Comparison of ENCODE assay signal across 8 mouse cellular contexts in genomic region chr17:23192453-23193379, GRCm38 (mm10). TPM values are rescaled to one million over a fixed set of nuclear protein-coding genes. Genes with fewer than 3 reads are reported as not detected.
DNase-seq lines count a peak whose midpoint lies in the region; ATAC-seq and TF ChIP-seq lines count a peak whose summit lies in the region.

Zfp40 (minus strand) TSS chr17:23193252.

- ATAC-seq in Patski = peak; percentile 100
- ATAC-seq in hindbrain, embryonic 13.5 days (ENCODE audit: low FRiP score) = peak; percentile 100

- POLR2A ChIA-PET in Patski (lab: Charles Lee) = interaction anchor here (0.5 to 1.1 kb wide), 2 partner anchors 14 to 327 kb away, joined by 3 to 4 read pairs; no protein-coding TSS in a partner anchor

- no peak for TF ChIP-seq CTCF in Patski (IDR thresholded peaks at IDR 0.05)

- H3K4me3 ChIP-seq in hindbrain, embryonic 13.5 days = peak within 1 kb of the TSS; percentile 56

- peaks cover 7% of the 10 kb centered on the region for H3K27me3 ChIP-seq in Patski
- no peaks in the 10 kb centered on the region for H3K27me3 ChIP-seq in hindbrain, embryonic 13.5 days

- peak within 1 kb of the TSS; percentile 77 for H3K27ac ChIP-seq in hindbrain, embryonic 13.5 days

- 4% methylated on average over 27 of the region's 27 CpGs for WGBS in hindbrain, embryonic 13.5 days

- in situ Hi-C loops in Patski (cut with MboI; ENCODE audit: low pct_unique_long_range_greater_than_20kb) = no loop called here

- CTCF ChIA-PET in Patski (lab: Charles Lee) = no interaction called here

- H3K4me2 ChIP-seq in hindbrain, embryonic 13.5 days = peak within 1 kb of the TSS; percentile 73

- peak; percentile 71 for DNase-seq in Patski (ENCODE audit: low read depth, low spot score)
- DNase-seq in cerebellum, postnatal 14 days = peak; percentile 96 to 97
- peak; percentile 84 to 85 for DNase-seq in frontal cortex, postnatal 14 days (ENCODE audit: low spot score in 2 of 2)
- peak; percentile 80 to 85 for DNase-seq in layer of hippocampus, postnatal 25 days (ENCODE audit: extremely low spot score in 1 of 2, low spot score in 1 of 2)
- DNase-seq in lung, postnatal 25 days (ENCODE audit: low spot score) = peak; percentile 95
- DNase-seq in retina, embryonic 14.5 days (ENCODE audit: low spot score) = peak; percentile 92
- DNase-seq in thymus, postnatal 4 days = peak; percentile 94

- no peaks in the 10 kb centered on the region for H3K9me3 ChIP-seq in hindbrain, embryonic 13.5 days

- peak within 1 kb of the TSS; percentile 75 for H3K9ac ChIP-seq in hindbrain, embryonic 13.5 days

- peaks cover 7% of the 10 kb centered on the region; the same call in 1 of the 2 replicates for H3K36me3 ChIP-seq in hindbrain, embryonic 13.5 days

- H3K4me1 ChIP-seq in hindbrain, embryonic 13.5 days (replicated peaks) = peaks cover 19% of the 10 kb centered on the region

RNA-seq across cellular contexts. Expression of gene Zfp40, which starts in this region (rescaled TPM):
- polyA plus RNA-seq in Patski (2021) = 5.1 TPM
- polyA plus RNA-seq in hindbrain, embryonic 13.5 days (2015; fragmentation: Nextera tagmentation; extraction: Ambion mirVana) = 22.9 and 23.3 TPM in 2 replicates
- total RNA-seq in layer of hippocampus, postnatal 25 days (2021) = 10 to 100 TPM; 20.6 to 23.8 TPM

Comparison
In these comparisons a context has a peak if more than half of its experiments do, and no peak if none do; other contexts are left out.
1. Peak in every context shown above with its lines: DNase-seq, ATAC-seq, H3K4me3 ChIP-seq and H3K27ac ChIP-seq.